Mouse (Mus musculus) heart, embryonic 14.5 days (tissue): Measurements from ENCODE around the gene Grid1. TPM values are rescaled to one million over a fixed set of nuclear protein-coding genes. Genes with fewer than 3 reads are reported as not detected.

Experiments
- ATAC-seq: fragments of 200-750 bp; cut with Nextera tagmentation; 2 replicates; pipeline ENCODE4 v1.8.0; 2017; ENCODE audit warnings: low read depth, moderate TSS enrichment; ENCODE audit not compliant: insufficient number of reproducible peaks, insufficient read depth, low FRiP score
- H3K27ac ChIP-seq, 2 experiments: fragments of 200-500 bp in 1 of 2; fragments of 300-500 bp in 1 of 2; sonication (generic) in 1 of 2; replicated peaks in 1 of 2; 2 replicates each; pipeline ENCODE4 v1.5.1; 2012 to 2014; ENCODE audit warnings: low read depth in 2 of 2, low read length in 2 of 2, control low read depth in 1 of 2, mild to moderate bottlenecking in 1 of 2, mixed read lengths in 1 of 2; ENCODE audit not compliant: control insufficient read depth in 1 of 2, insufficient read depth in 1 of 2
- H3K27me3 ChIP-seq: fragments of 300-500 bp; sonication (generic); 2 replicates; pipeline ENCODE4 v1.6.1; 2014; ENCODE audit warnings: mild to moderate bottlenecking, low read length, control low read depth; ENCODE audit not compliant: control insufficient read depth, insufficient read depth
- H3K36me3 ChIP-seq: fragments of 300-500 bp; sonication (generic); 2 replicates; pipeline ENCODE4 v1.6.1; 2014; ENCODE audit warnings: mild to moderate bottlenecking, control low read depth, low read length, mixed read lengths; ENCODE audit not compliant: control insufficient read depth, insufficient read depth
- H3K4me1 ChIP-seq, 2 experiments: fragments of 200-500 bp in 1 of 2; fragments of 300-500 bp in 1 of 2; sonication (generic) in 1 of 2; 2 replicates each; pipeline ENCODE4 v1.6.1; 2012 to 2014; ENCODE audit warnings: low read length in 2 of 2, control low read depth in 1 of 2, mixed read lengths in 1 of 2; ENCODE audit not compliant: control insufficient read depth in 2 of 2, insufficient read depth in 2 of 2
- H3K4me2 ChIP-seq: fragments of 300-500 bp; sonication (generic); 2 replicates; pipeline ENCODE4 v1.6.1; 2014; ENCODE audit warnings: mild to moderate bottlenecking, low read length
- H3K4me3 ChIP-seq, 2 experiments: fragments of 200-500 bp in 1 of 2; fragments of 300-500 bp in 1 of 2; sonication (generic) in 1 of 2; 2 replicates each; pipeline ENCODE4 v1.5.1; 2012 to 2014; ENCODE audit warnings: low read length in 2 of 2, mild to moderate bottlenecking in 2 of 2, control low read depth in 1 of 2, low read depth in 1 of 2, moderate library complexity in 1 of 2; ENCODE audit not compliant: control insufficient read depth in 1 of 2, insufficient read depth in 1 of 2
- H3K9ac ChIP-seq: fragments of 300-500 bp; sonication (generic); 2 replicates; pipeline ENCODE4 v1.6.1; 2014; ENCODE audit warnings: mild to moderate bottlenecking, low read length
- H3K9me3 ChIP-seq: fragments of 300-500 bp; sonication (generic); 2 replicates; pipeline ENCODE4 v1.6.1; 2016; ENCODE audit warnings: low read length, control low read depth; ENCODE audit not compliant: control insufficient read depth
- WGBS: fragments of 180-500 bp; shearing (Covaris S2); extraction: QIAGEN DNeasy Blood & Tissue Kit; methylation state at CpG from one replicate; pipeline ENCODE4 v1.1.7; 2014; 5-methylcytosine and 5-hydroxymethylcytosine counted together
- polyA plus RNA-seq: library from polyadenylated mRNA; unstranded; fragments of >200 nt; fragmentation: Nextera tagmentation; extraction: Ambion mirVana; gene quantifications from 2 replicates; pipeline ENCODE4 v1.2.1, GENCODE M21; 2014

Gene Grid1
- polyA plus RNA-seq, 1 experiment from 2014 or later: 0.46 TPM

GRCm38 (mm10) chr14:35157069-35157655, 337.3 kb downstream of the Grid1 start:
- H3K27me3 ChIP-seq: no peaks in the 10 kb centered on the region
- 70% methylated on average over 7 of the region's 7 CpGs for WGBS

DNA sequence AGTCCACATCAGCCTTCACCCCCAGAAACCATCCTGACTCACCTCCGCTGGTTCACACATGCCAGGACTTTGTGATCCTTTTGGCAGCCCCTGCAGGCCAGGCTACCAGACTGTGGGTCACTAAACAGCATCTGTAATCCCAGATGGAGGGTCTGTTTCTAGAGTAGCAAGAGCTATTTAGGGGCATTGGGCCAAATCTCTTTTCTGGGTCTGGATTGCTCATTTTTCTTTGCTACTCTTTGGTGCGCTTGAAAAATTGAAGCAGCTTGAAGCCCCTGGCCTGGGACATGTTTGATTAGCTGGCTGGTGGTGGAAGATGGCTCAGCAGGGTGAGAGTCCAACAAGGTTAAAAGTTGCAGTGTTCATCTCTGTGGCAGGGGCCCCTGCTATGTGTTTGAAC, 339.4 kb downstream of the Grid1 start:
- Histone ChIP-seq H3K36me3 (no peaks in the 10 kb centered on the region), H3K9me3 (no peaks in the 10 kb centered on the region), H3K27ac (no peak overlapping the region), H3K4me1 (no peaks in the 10 kb centered on the region), H3K9ac (no peak overlapping the region), H3K4me3 (no peak overlapping the region), H3K4me2 (no peak overlapping the region), H3K27me3 (no peaks in the 10 kb centered on the region)
- ATAC-seq: no peak
- 82% methylated on average over 2 of the region's 2 CpGs for WGBS

More at GRCm38 (mm10) chr14:35157069-35157655, 337.3 kb downstream of the Grid1 start:
- Histone ChIP-seq H3K9me3 (no peaks in the 10 kb centered on the region), H3K4me2 (no peak overlapping the region), H3K4me3 (no peak overlapping the region), H3K36me3 (no peaks in the 10 kb centered on the region), H3K4me1 (no peaks in the 10 kb centered on the region), H3K9ac (no peak overlapping the region), H3K27ac (no peak overlapping the region)
- no peak for ATAC-seq

DNA sequence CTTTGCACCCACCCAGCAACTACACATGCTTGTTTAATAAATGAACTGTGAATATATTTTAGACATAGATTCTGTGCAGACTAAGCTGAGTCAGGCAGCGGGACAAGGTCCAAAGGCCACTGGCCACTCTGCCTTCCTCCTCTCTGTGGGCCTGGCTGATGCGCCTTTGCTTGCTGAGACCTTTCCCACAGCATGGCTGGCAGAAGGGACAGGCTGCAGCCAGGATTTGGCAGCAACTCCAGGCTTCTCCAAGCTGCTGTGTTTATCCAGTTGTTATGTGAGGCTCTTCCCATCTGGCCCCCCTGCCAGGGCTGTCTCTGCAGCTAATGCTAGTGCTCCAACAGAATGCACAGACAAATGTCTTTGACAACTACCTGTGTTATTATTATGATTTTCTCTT, 347.5 kb downstream of the Grid1 start:
- H3K9ac ChIP-seq: no peak overlapping the region
- 54% methylated on average over 2 of the region's 2 CpGs for WGBS
- no peaks in the 10 kb centered on the region for H3K27me3 ChIP-seq
- H3K9me3 ChIP-seq: no peaks in the 10 kb centered on the region
- no peak overlapping the region for H3K27ac ChIP-seq
- ATAC-seq: no peak
- H3K4me1 ChIP-seq: no peaks in the 10 kb centered on the region
- no peaks in the 10 kb centered on the region for H3K36me3 ChIP-seq
- H3K4me2 ChIP-seq: no peak overlapping the region
- H3K4me3 ChIP-seq: no peak overlapping the region

- Histone ChIP-seq H3K9me3 (no peaks in the 10 kb centered on the region), H3K27me3 (no peaks in the 10 kb centered on the region), H3K36me3 (no peaks in the 10 kb centered on the region), H3K4me2 (no peak overlapping the region), H3K9ac (no peak overlapping the region), H3K4me1 (no peaks in the 10 kb centered on the region), H3K27ac (no peak overlapping the region), H3K4me3 (no peak overlapping the region)
- ATAC-seq: no peak
- 56% methylated on average over 1 of the region's 1 CpGs for WGBS
Observed at GRCm38 (mm10) chr14:35173861-35174260, 354.0 kb downstream of the Grid1 start.

DNA sequence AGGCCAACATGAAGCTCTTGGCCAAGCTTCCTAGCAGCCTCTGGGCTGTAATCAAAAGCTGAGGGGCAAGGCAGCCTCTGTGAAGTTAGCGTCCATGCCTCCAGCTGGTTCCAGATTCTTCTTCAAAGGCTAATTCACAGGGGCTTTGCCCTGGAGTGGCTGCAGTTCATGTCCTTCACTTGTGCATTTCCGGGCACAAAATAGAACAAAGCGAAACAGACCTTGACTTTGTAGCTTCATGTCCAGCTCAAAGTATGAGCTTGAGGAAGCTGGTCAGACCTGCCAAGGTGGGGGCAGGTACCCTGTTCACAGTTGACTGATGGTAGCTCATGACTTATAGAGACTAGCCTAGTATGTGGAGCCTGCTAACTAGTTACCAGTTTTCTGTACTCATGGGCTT, 356.1 kb downstream of the Grid1 start:
- Histone ChIP-seq H3K36me3 (no peaks in the 10 kb centered on the region), H3K9ac (no peak overlapping the region), H3K27ac (no peak overlapping the region), H3K9me3 (no peaks in the 10 kb centered on the region), H3K4me2 (no peak overlapping the region), H3K27me3 (no peaks in the 10 kb centered on the region), H3K4me3 (no peak overlapping the region), H3K4me1 (no peaks in the 10 kb centered on the region)
- ATAC-seq: no peak
- 89% methylated on average over 3 of the region's 3 CpGs for whole genome bisulfite sequencing

- H3K36me3 ChIP-seq: no peaks in the 10 kb centered on the region
- ATAC-seq: no peak
- H3K27ac ChIP-seq: no peak overlapping the region
- H3K9ac ChIP-seq: no peak overlapping the region
- no peaks in the 10 kb centered on the region for H3K4me1 ChIP-seq
- no peak overlapping the region for H3K4me3 ChIP-seq
- no peaks in the 10 kb centered on the region for H3K27me3 ChIP-seq
- no peaks in the 10 kb centered on the region for H3K9me3 ChIP-seq
- no peak overlapping the region for H3K4me2 ChIP-seq
Observed at GRCm38 (mm10) chr14:35179076-35179475, 359.2 kb downstream of the Grid1 start.

DNA sequence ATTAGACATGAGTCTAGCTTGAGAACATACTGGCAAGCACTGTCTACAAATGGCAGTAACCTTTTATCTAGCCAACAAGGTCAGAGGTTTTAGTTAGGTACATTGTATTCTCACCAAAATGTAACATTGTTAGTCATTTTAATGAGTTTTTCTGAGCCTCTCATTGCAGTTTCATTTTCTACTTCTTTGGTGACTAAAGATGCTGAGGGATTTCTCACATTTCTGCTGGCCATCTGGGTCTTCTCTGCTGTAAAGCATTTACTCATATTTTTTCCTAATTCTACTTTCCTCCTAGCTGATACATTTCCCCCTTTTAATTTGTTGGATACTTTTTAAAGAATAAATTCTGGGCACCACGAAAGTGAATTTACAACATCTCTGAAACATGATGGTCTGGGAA, 365.5 kb downstream of the Grid1 start:
- WGBS: 62% methylated on average over 1 of the region's 1 CpGs
- Histone ChIP-seq H3K4me3 (no peak overlapping the region), H3K9ac (no peak overlapping the region), H3K27me3 (no peaks in the 10 kb centered on the region), H3K27ac (no peak overlapping the region), H3K4me1 (no peaks in the 10 kb centered on the region), H3K36me3 (no peaks in the 10 kb centered on the region), H3K4me2 (no peak overlapping the region), H3K9me3 (no peaks in the 10 kb centered on the region)
- no peak for ATAC-seq

DNA sequence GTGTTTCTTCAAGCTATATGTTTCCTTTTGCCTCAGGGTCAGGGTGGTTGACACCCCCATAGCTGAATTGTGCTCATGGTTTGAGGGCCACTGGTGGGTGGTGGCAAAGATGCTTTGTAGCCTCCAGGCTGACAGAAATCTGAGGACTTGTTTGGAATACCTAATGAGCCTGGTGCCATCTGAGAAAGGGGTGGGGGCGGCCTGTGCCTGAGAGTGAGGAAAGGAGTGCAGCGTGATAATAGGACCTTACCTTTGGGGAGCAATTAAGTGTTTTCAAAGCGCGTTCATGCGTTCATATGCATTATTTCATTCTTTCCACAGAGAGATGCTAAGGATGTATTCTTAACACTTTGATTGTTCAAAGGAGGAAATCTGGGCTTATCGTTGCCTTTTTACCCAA, 372.3 kb downstream of the Grid1 start:
- 86% methylated on average over 6 of the region's 6 CpGs for WGBS
- Histone ChIP-seq H3K4me3 (no peak overlapping the region), H3K9ac (no peak overlapping the region), H3K27ac (no peak overlapping the region), H3K9me3 (no peaks in the 10 kb centered on the region), H3K27me3 (no peaks in the 10 kb centered on the region), H3K4me2 (no peak overlapping the region), H3K36me3 (no peaks in the 10 kb centered on the region), H3K4me1 (no peaks in the 10 kb centered on the region)
- no peak for ATAC-seq
